Mouse (Mus musculus): ENCODE measurements around the gene Ak6. TPM values are rescaled to one million over a fixed set of nuclear protein-coding genes. Genes with fewer than 3 reads are reported as not detected.

The Ak6 gene
- polyA plus RNA-seq, 1 experiment from 2014 or later, result 328 TPM

DNA sequence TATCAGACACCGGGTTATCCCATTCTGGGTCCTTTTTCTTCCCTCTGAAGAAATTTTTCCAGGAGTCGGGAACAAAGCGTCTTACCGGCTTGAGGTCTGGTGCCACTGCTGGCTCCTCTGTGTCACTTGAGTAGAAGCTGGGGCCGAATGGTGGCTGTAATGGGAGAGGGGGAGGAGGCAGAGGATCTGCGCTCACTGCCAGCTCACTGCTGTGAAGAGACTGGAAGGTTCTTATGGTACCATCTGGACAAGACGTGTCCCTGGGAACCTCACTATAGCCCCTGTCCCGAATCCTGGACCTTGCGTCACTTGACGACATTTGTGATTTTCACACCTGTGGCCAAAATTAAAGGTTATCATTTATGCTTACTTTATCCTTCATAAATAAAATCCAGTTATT is 38.5 kb upstream of the Ak6 start:
- Histone ChIP-seq H3K9me3 (ENCODE audit: control insufficient read depth, low read length) (no peaks in the 10 kb centered on the region), H3K9ac (ENCODE audit: low read depth, low read length) (no peak overlapping the region), H3K36me3 (ENCODE audit: control insufficient read depth, insufficient read depth, low read length) (no peaks in the 10 kb centered on the region), H3K4me3 (ENCODE audit: low read depth, low read length) (no peak overlapping the region), H3K4me2 (no peak overlapping the region), H3K27ac (ENCODE audit: low read depth, low read length) (no peak overlapping the region), H3K27me3 (replicated peaks; ENCODE audit: control insufficient read depth, insufficient read depth, low read length) (peaks cover 4% of the 10 kb centered on the region; the same call in 1 of the 2 replicates), H3K4me1 (replicated peaks; ENCODE audit: control insufficient read depth, insufficient read depth, low read length) (peaks cover 5% of the 10 kb centered on the region; the same call in 1 of the 2 replicates)
- no peak for ATAC-seq (replicated peaks; ENCODE audit: low FRiP score)
- WGBS, result 93% methylated on average over 10 of the region's 10 CpGs
- DNase-seq (ENCODE audit: low spot score), result no peak

DNA sequence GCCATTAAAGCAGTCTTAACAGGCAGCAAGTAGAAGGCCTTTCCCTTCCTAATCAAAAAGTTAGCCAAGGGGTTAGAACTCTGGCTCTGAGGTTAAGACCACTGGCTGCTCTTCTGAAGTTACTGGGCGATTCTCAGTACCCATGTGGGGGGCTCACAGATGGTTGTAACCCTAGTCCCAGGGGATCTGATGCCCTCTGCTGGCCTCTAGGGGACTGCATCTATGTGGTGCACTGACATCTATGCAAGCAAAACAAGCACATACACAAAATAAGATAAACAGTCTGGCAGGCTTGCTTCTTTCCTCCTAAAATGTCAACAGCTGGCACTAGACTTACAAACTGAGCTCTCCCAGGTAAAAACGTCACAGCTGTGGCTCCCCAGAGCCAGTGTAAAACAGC is 37.9 kb upstream of the Ak6 start:
- whole genome bisulfite sequencing, result 59% methylated on average over 2 of the region's 2 CpGs
- peaks cover 4% of the 10 kb centered on the region; the same call in 1 of the 2 replicates for H3K27me3 ChIP-seq (replicated peaks; ENCODE audit: control insufficient read depth, insufficient read depth, low read length)
- ATAC-seq (replicated peaks; ENCODE audit: low FRiP score), result no peak
- no peak overlapping the region for H3K27ac ChIP-seq (ENCODE audit: low read depth, low read length)
- H3K9me3 ChIP-seq (ENCODE audit: control insufficient read depth, low read length), result no peaks in the 10 kb centered on the region
- H3K4me1 ChIP-seq (replicated peaks; ENCODE audit: control insufficient read depth, insufficient read depth, low read length), result peaks cover 5% of the 10 kb centered on the region; the same call in 1 of the 2 replicates
- DNase-seq (ENCODE audit: low spot score), result no peak
- 0 out of 2 replicates have a peak, but pooled peaks cover 2% of the 10 kb centered on the region for H3K36me3 ChIP-seq (ENCODE audit: control insufficient read depth, insufficient read depth, low read length)
- no peak overlapping the region for H3K9ac ChIP-seq (ENCODE audit: low read depth, low read length)
- no peak overlapping the region for H3K4me3 ChIP-seq (ENCODE audit: low read depth, low read length)
- H3K4me2 ChIP-seq, result no peak overlapping the region

DNA sequence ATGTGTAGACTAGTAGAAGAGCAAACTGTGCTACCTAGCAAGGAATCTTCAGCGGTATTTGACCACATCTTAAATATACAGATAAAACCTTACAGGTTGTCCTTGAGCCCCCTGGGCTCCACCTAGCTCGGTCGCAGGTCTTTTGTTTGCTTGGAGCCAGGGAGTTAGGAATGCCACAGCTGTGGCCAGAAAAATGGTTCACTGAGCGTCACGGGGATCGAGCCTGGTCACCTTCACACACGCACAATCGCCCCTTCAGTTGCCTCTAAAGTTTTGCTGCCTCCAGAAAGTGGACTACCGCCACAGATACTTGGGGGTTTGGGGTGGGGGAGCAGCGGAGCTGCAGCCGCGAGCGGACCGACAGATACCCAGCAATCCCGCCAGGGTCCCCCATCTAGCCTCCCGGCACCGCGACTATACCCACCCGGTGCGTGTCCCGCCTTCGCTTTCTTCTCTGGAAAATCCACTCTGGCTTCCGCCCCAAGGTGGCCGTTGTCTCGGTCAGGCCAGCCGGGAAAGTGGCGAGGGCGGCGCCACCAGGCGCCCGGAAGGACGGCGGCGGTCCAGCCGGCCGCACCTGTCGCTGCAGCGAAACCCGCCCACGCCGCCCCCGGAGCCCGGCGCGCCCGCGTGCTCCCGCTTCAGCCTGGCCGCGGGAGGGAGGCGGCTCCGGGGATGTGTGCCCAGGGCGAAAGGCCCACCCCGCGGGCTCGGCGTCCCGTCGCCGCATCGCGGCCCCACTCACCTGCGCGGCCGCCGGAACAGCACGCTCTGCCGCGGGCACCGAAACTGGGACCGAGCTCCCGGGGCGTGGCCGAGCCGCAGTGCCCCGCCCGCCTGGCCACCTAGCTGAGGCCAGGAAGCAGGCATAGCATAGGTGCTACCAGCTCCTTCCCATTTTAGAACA is 34.3 kb upstream of the Ak6 start, which contains the start of gene Marveld2:
TSS of gene Marveld2 (minus strand) at position 791 of the 907 bp plus-strand sequence.
- Histone ChIP-seq H3K4me3 (ENCODE audit: low read depth, low read length) (peak within 1 kb of the TSS; percentile 79), H3K9me3 (ENCODE audit: control insufficient read depth, low read length) (no peaks in the 10 kb centered on the region), H3K4me2 (peak within 1 kb of the TSS; percentile 98), H3K27me3 (replicated peaks; ENCODE audit: control insufficient read depth, insufficient read depth, low read length) (peaks cover 4% of the 10 kb centered on the region; the same call in 1 of the 2 replicates), H3K4me1 (replicated peaks; ENCODE audit: control insufficient read depth, insufficient read depth, low read length) (peaks cover 5% of the 10 kb centered on the region; the same call in 1 of the 2 replicates), H3K36me3 (ENCODE audit: control insufficient read depth, insufficient read depth, low read length) (peaks cover 4% of the 10 kb centered on the region; the same call in 1 of the 2 replicates), H3K27ac (ENCODE audit: low read depth, low read length) (no peak within 1 kb of the TSS), H3K9ac (ENCODE audit: low read depth, low read length) (peak within 1 kb of the TSS; percentile 70)
- ATAC-seq (replicated peaks; ENCODE audit: low FRiP score) (peak; percentile 77), DNase-seq (ENCODE audit: low spot score) (peak; percentile 53)
- WGBS, result 4% methylated on average over 72 of the region's 77 CpGs

DNA sequence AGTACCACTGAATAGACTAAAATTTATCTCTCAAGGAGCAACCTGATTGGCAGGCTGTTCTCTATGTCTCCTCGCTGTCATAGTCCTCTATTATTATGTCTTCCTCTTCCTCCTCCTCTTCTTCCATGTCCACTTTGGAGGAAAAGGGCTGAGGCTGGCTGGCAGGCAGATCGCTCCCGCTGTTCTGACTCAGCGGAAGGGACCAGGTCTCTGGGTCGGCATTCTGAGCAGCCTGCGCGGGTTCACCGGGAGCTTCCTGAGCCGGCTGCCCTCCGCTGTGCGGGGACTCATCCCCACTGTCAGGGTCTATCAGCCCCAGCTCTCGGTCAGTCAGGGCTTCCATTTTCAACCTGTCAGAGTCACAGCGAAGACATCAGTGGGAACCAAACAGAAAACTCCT is 33.2 kb upstream of the Ak6 start:
- Histone ChIP-seq H3K4me1 (replicated peaks; ENCODE audit: control insufficient read depth, insufficient read depth, low read length) (peaks cover 5% of the 10 kb centered on the region; the same call in 1 of the 2 replicates), H3K4me2 (no peak overlapping the region), H3K9me3 (ENCODE audit: control insufficient read depth, low read length) (no peaks in the 10 kb centered on the region), H3K4me3 (ENCODE audit: low read depth, low read length) (no peak overlapping the region), H3K27ac (ENCODE audit: low read depth, low read length) (no peak overlapping the region), H3K27me3 (replicated peaks; ENCODE audit: control insufficient read depth, insufficient read depth, low read length) (peaks cover 4% of the 10 kb centered on the region; the same call in 1 of the 2 replicates), H3K36me3 (ENCODE audit: control insufficient read depth, insufficient read depth, low read length) (peaks cover 12% of the 10 kb centered on the region; the same call in 1 of the 2 replicates), H3K9ac (ENCODE audit: low read depth, low read length) (no peak overlapping the region)
- DNase-seq (ENCODE audit: low spot score) (no peak), ATAC-seq (replicated peaks; ENCODE audit: low FRiP score) (no peak)
- WGBS, result 82% methylated on average over 13 of the region's 13 CpGs

DNA sequence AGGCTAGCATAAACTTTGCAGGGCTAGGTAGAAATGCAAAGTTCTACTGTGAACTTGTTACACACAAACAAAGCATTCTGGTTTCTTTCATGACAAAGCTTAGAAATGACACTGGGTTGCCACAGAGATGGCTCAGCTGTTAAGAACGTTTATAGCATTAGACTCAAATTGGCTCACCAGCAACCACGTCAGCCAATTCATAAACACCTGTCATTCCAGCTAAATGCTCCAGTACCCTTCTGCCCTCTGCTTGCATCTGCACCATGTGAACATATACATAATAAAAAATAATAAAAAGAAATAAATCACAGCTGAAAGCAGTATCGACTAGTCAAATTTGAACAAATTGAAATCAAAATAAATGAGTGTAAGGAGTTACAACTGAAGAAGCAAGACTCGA is 28.5 kb upstream of the Ak6 start:
- DNase-seq (ENCODE audit: low spot score) (no peak), ATAC-seq (replicated peaks; ENCODE audit: low FRiP score) (no peak)
- Histone ChIP-seq H3K27ac (ENCODE audit: low read depth, low read length) (no peak overlapping the region), H3K4me2 (no peak overlapping the region), H3K4me3 (ENCODE audit: low read depth, low read length) (no peak overlapping the region), H3K27me3 (replicated peaks; ENCODE audit: control insufficient read depth, insufficient read depth, low read length) (no peaks in the 10 kb centered on the region), H3K9me3 (ENCODE audit: control insufficient read depth, low read length) (no peaks in the 10 kb centered on the region), H3K36me3 (ENCODE audit: control insufficient read depth, insufficient read depth, low read length) (peaks cover 21% of the 10 kb centered on the region; the same call in 1 of the 2 replicates), H3K4me1 (replicated peaks; ENCODE audit: control insufficient read depth, insufficient read depth, low read length) (no peaks in the 10 kb centered on the region), H3K9ac (ENCODE audit: low read depth, low read length) (no peak overlapping the region)
- WGBS, result 86% methylated on average over 4 of the region's 4 CpGs

DNA sequence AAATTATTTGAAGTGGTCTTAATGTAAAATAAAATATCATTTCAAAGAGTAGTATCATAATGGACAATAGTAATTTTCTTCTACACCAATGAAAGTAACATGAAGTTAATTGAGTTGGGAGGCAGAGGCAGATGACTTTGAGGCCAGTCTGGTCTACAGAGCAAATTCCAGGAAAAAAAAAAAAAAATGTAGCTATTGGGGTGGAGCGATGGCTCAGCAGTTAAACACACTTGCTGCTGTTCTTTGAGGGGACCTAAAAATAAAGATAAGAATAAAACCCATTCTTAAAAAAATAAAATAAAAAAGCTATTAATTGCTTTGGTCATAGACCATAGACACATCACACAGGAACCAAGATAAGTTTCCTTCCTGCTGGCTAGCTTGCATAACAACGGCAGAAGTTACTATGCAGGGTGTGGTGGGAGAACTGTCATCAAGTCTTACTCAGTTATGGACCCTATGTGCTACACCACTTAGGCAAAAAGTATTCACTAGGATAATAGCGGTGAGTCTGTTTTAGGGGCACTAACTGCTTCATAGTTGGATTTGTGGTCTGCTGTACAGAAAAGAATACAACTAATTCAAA is 16.6 kb upstream of the Ak6 start:
- no peaks in the 10 kb centered on the region for H3K27me3 ChIP-seq (replicated peaks; ENCODE audit: control insufficient read depth, insufficient read depth, low read length)
- H3K9ac ChIP-seq (ENCODE audit: low read depth, low read length), result no peak overlapping the region
- no peak overlapping the region for H3K27ac ChIP-seq (ENCODE audit: low read depth, low read length)
- no peak overlapping the region for H3K4me2 ChIP-seq
- no peaks in the 10 kb centered on the region for H3K4me1 ChIP-seq (replicated peaks; ENCODE audit: control insufficient read depth, insufficient read depth, low read length)
- DNase-seq (ENCODE audit: low spot score), result no peak
- no peaks in the 10 kb centered on the region for H3K9me3 ChIP-seq (ENCODE audit: control insufficient read depth, low read length)
- no peak for ATAC-seq (replicated peaks; ENCODE audit: low FRiP score)
- H3K36me3 ChIP-seq (ENCODE audit: control insufficient read depth, insufficient read depth, low read length), result peaks cover 31% of the 10 kb centered on the region; the same call in 1 of the 2 replicates
- no peak overlapping the region for H3K4me3 ChIP-seq (ENCODE audit: low read depth, low read length)
- WGBS, result 71% methylated on average over 3 of the region's 3 CpGs

DNA sequence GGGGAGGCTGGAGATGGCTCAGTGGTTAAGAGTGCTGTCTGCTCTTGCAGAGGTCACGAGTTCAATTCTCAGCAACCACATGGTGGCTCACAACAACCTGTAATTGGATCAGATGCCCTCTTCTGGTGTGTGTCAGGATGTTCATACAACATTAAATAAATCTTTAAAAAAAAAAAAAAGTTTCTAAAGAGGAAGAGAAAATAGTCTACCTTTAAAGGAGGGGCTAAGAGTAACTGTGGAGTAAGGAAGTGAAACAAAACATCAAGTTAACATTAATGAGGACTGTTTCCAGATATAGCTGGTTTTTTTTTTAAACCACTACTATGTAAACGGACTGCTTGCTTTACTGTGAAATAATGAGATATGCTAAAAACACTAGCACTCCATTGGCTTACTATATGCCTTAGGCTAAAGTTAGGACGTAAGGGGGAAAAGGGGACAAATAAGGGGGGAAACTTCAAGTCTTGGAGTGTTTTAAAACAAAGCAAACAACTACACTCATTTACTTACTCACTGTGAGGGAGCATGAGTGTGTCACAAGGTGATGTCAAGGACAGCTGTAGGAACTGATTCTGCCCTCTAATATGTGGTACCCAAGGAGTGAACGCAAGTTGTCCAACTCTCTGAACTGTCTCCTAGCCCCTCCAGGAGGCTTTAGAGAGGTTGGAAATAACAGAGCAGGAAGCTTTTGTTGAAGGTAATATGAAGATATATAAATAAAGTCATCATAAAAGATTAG is 8.1 kb upstream of the Ak6 start:
- no peaks in the 10 kb centered on the region for H3K4me1 ChIP-seq (replicated peaks; ENCODE audit: control insufficient read depth, insufficient read depth, low read length)
- H3K27me3 ChIP-seq (replicated peaks; ENCODE audit: control insufficient read depth, insufficient read depth, low read length), result no peaks in the 10 kb centered on the region
- no peak overlapping the region for H3K9ac ChIP-seq (ENCODE audit: low read depth, low read length)
- H3K4me3 ChIP-seq (ENCODE audit: low read depth, low read length), result no peak overlapping the region
- H3K4me2 ChIP-seq, result no peak overlapping the region
- peaks cover 39% of the 10 kb centered on the region for H3K36me3 ChIP-seq (ENCODE audit: control insufficient read depth, insufficient read depth, low read length)
- no peak overlapping the region for H3K27ac ChIP-seq (ENCODE audit: low read depth, low read length)
- 90% methylated on average over 4 of the region's 4 CpGs for WGBS
- DNase-seq (ENCODE audit: low spot score), result no peak
- H3K9me3 ChIP-seq (ENCODE audit: control insufficient read depth, low read length), result no peaks in the 10 kb centered on the region
- no peak for ATAC-seq (replicated peaks; ENCODE audit: low FRiP score)

DNA sequence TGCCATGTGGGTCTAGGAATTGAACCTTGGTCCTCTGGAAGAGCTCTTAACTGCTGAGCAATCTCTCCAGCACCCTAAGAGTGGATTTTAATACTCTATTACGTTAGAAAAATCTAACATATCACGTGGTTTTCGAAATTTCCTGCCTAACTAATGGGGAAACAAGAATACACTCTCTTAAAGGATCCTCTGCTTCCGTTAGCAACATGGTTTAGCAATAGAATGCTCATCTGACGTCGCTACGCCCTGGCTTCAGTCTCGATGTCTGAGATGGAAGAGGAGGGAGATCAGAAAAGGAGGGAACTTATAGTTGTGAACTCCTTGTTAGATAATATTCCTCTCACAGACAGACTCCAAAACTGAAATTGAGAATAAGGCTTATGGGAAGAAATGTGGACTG is 2.6 kb upstream of the Ak6 start:
- Histone ChIP-seq H3K9ac (ENCODE audit: low read depth, low read length) (no peak overlapping the region), H3K4me1 (replicated peaks; ENCODE audit: control insufficient read depth, insufficient read depth, low read length) (peaks cover 5% of the 10 kb centered on the region; the same call in 1 of the 2 replicates), H3K36me3 (ENCODE audit: control insufficient read depth, insufficient read depth, low read length) (peaks cover 18% of the 10 kb centered on the region), H3K9me3 (ENCODE audit: control insufficient read depth, low read length) (no peaks in the 10 kb centered on the region), H3K4me3 (ENCODE audit: low read depth, low read length) (no peak overlapping the region), H3K27ac (ENCODE audit: low read depth, low read length) (no peak overlapping the region), H3K27me3 (replicated peaks; ENCODE audit: control insufficient read depth, insufficient read depth, low read length) (no peaks in the 10 kb centered on the region), H3K4me2 (no peak overlapping the region)
- 91% methylated on average over 8 of the region's 8 CpGs for WGBS
- DNase-seq (ENCODE audit: low spot score) (no peak), ATAC-seq (replicated peaks; ENCODE audit: low FRiP score) (no peak)

Measured in liver, embryonic 11.5 days (tissue).